Mouse (Mus musculus) heart, embryonic 12.5 days (tissue): ENCODE measurements around the gene Dab1. TPM values are rescaled to one million over a fixed set of nuclear protein-coding genes. Genes with fewer than 3 reads are reported as not detected.

Experiments
- ATAC-seq: fragments of 200-750 bp; cut with Nextera tagmentation; 2 replicates; pipeline ENCODE4 v1.8.0; 2017; ENCODE audit warnings: moderate TSS enrichment, moderate library complexity; ENCODE audit not compliant: insufficient number of reproducible peaks, low FRiP score
- H3K27ac ChIP-seq: fragments of 300-500 bp; sonication (generic); 2 replicates; pipeline ENCODE4 v1.5.1; 2016; ENCODE audit warnings: mild to moderate bottlenecking, moderate library complexity; ENCODE audit not compliant: poor library complexity, severe bottlenecking
- H3K27me3 ChIP-seq: fragments of 300-500 bp; sonication (generic); replicated peaks from 2 replicates; pipeline ENCODE4 v1.6.1; 2016; ENCODE audit warnings: mild to moderate bottlenecking, moderate library complexity
- H3K36me3 ChIP-seq: fragments of 300-500 bp; sonication (generic); 2 replicates; pipeline ENCODE4 v1.6.1; 2016; ENCODE audit warnings: mild to moderate bottlenecking, moderate library complexity
- H3K4me1 ChIP-seq: fragments of 300-500 bp; sonication (generic); replicated peaks from 2 replicates; pipeline ENCODE4 v1.6.1; 2016; ENCODE audit warnings: mild to moderate bottlenecking
- H3K4me2 ChIP-seq: fragments of 300-500 bp; sonication (generic); 2 replicates; pipeline ENCODE4 v1.6.1; 2016; ENCODE audit warnings: mild to moderate bottlenecking, moderate library complexity
- H3K4me3 ChIP-seq: fragments of 300-500 bp; sonication (generic); 2 replicates; pipeline ENCODE4 v1.5.1; 2016; ENCODE audit warnings: mild to moderate bottlenecking
- H3K9ac ChIP-seq: fragments of 300-500 bp; sonication (generic); 2 replicates; pipeline ENCODE4 v1.6.1; 2016; ENCODE audit warnings: mild to moderate bottlenecking, moderate library complexity
- H3K9me3 ChIP-seq: fragments of 300-500 bp; sonication (generic); replicated peaks from 2 replicates; pipeline ENCODE4 v1.6.1; 2016; ENCODE audit warnings: mild to moderate bottlenecking, moderate library complexity
- WGBS: fragments of 180-500 bp; shearing (Covaris S2); methylation state at CpG from one replicate; pipeline ENCODE4 v1.1.7; 2016; 5-methylcytosine and 5-hydroxymethylcytosine counted together
- polyA plus RNA-seq: library from polyadenylated mRNA; unstranded; fragments of >200 nt; fragmentation: Nextera tagmentation; extraction: Ambion mirVana; gene quantifications from 2 replicates; pipeline ENCODE4 v1.2.1, GENCODE M21; 2016

Gene Dab1
- polyA plus RNA-seq, 1 experiment from 2014 or later: 1.0 TPM

DNA sequence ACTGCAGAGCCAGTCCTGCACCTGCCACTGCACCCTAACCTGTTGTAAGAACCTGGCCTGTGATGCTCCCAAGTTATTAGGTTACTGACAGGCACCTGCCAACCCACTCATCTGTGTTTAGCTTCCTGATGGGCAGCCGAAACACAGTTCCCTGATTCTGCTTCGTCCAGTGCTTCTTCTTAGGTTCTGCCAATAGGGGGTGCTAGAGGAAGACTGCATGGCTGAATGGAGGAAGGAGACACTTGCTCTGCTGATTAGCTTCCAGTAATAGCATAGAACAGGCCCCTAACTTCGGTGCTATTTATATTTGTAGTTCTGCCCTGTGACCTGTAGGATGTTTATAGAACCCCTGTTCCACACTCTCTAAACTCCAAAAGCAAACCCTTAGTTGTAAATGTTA is 83.0 kb downstream of the Dab1 start:
- H3K4me3 ChIP-seq: no peak overlapping the region
- no peaks in the 10 kb centered on the region for H3K27me3 ChIP-seq
- H3K4me1 ChIP-seq: no peaks in the 10 kb centered on the region
- H3K27ac ChIP-seq: no peak overlapping the region
- 46% methylated on average over 3 of the region's 3 CpGs for WGBS
- no peaks in the 10 kb centered on the region for H3K36me3 ChIP-seq
- ATAC-seq: no peak
- H3K9me3 ChIP-seq: no peaks in the 10 kb centered on the region
- no peak overlapping the region for H3K9ac ChIP-seq
- no peak overlapping the region for H3K4me2 ChIP-seq

DNA sequence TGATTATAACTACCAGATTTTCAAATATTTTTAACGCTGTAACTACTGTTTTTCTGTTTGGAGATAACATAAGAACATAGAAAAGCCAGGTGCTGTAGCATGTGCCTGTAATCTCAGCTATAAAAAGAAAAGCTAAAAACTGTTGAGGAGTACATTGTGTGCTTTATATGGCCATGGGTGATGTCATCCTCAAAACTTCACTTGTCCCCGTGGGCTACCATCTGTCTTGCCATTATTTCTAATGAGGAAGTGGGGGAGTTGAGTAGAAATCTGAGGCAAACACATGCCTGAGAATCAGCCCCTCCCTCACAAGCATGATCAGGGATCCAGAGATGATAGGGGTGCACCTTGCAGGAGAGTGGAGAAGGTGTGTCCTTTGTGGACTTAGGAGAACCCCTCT is 85.3 kb downstream of the Dab1 start:
- Histone ChIP-seq H3K4me1 (no peaks in the 10 kb centered on the region), H3K9ac (no peak overlapping the region), H3K27ac (no peak overlapping the region), H3K9me3 (no peaks in the 10 kb centered on the region), H3K4me3 (no peak overlapping the region), H3K27me3 (no peaks in the 10 kb centered on the region), H3K4me2 (no peak overlapping the region), H3K36me3 (no peaks in the 10 kb centered on the region)
- no peak for ATAC-seq
- WGBS: 59% methylated on average over 2 of the region's 2 CpGs

GRCm38 (mm10) chr4:103706501-103706900 is 87.3 kb downstream of the Dab1 start:
- WGBS: 71% methylated on average over 4 of the region's 4 CpGs
- Histone ChIP-seq H3K27ac (no peak overlapping the region), H3K36me3 (no peaks in the 10 kb centered on the region), H3K4me1 (no peaks in the 10 kb centered on the region), H3K27me3 (no peaks in the 10 kb centered on the region), H3K9me3 (no peaks in the 10 kb centered on the region), H3K4me3 (no peak overlapping the region), H3K4me2 (no peak overlapping the region), H3K9ac (no peak overlapping the region)
- ATAC-seq: no peak

- WGBS: 56% methylated on average over 1 of the region's 1 CpGs
- Histone ChIP-seq H3K4me3 (no peak overlapping the region), H3K9me3 (no peaks in the 10 kb centered on the region), H3K9ac (no peak overlapping the region), H3K4me2 (no peak overlapping the region), H3K27ac (no peak overlapping the region), H3K27me3 (no peaks in the 10 kb centered on the region), H3K4me1 (no peaks in the 10 kb centered on the region), H3K36me3 (no peaks in the 10 kb centered on the region)
- no peak for ATAC-seq
These were observed 88.0 kb downstream of the Dab1 start for GRCm38 (mm10) chr4:103707140-103707539.

- Histone ChIP-seq H3K4me2 (no peak overlapping the region), H3K9ac (no peak overlapping the region), H3K4me1 (no peaks in the 10 kb centered on the region), H3K27ac (no peak overlapping the region), H3K9me3 (no peaks in the 10 kb centered on the region), H3K4me3 (no peak overlapping the region), H3K27me3 (no peaks in the 10 kb centered on the region), H3K36me3 (no peaks in the 10 kb centered on the region)
- no peak for ATAC-seq
- WGBS: 77% methylated on average over 6 of the region's 6 CpGs
These were observed 92.2 kb downstream of the Dab1 start for GRCm38 (mm10) chr4:103711353-103711752.

GRCm38 (mm10) chr4:103713921-103714320 is 94.8 kb downstream of the Dab1 start:
- no peak for ATAC-seq
- WGBS: 87% methylated on average over 4 of the region's 4 CpGs

DNA sequence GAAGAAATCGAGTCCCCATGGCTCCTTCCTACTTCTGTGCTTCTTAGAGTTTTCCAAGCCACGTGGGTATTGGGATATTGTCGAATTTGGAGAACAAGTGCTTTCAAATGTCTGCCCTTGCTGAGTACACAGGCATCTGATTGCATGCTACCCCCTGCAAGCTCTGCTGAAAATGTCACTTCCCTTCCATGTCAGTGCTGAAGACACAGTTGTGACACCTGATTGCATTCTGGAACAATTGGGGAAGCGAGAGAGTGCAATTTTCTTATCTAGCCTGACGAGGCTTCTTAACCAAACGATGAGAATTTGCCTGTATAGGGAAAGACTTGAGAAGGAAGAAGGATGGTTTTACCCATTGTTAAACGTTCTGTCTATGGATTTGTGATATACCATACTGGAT is 95.8 kb downstream of the Dab1 start:
- H3K4me2 ChIP-seq: no peak overlapping the region
- no peaks in the 10 kb centered on the region for H3K36me3 ChIP-seq
- no peaks in the 10 kb centered on the region for H3K27me3 ChIP-seq
- no peak overlapping the region for H3K27ac ChIP-seq
- H3K4me3 ChIP-seq: no peak overlapping the region
- ATAC-seq: no peak
- no peaks in the 10 kb centered on the region for H3K4me1 ChIP-seq
- WGBS: 58% methylated on average over 7 of the region's 7 CpGs
- H3K9ac ChIP-seq: no peak overlapping the region
- no peaks in the 10 kb centered on the region for H3K9me3 ChIP-seq

More at GRCm38 (mm10) chr4:103713921-103714320, 94.8 kb downstream of the Dab1 start:
- Histone ChIP-seq H3K27me3 (no peaks in the 10 kb centered on the region), H3K4me3 (no peak overlapping the region), H3K4me1 (no peaks in the 10 kb centered on the region), H3K4me2 (no peak overlapping the region), H3K9ac (no peak overlapping the region), H3K9me3 (no peaks in the 10 kb centered on the region), H3K36me3 (no peaks in the 10 kb centered on the region), H3K27ac (no peak overlapping the region)

DNA sequence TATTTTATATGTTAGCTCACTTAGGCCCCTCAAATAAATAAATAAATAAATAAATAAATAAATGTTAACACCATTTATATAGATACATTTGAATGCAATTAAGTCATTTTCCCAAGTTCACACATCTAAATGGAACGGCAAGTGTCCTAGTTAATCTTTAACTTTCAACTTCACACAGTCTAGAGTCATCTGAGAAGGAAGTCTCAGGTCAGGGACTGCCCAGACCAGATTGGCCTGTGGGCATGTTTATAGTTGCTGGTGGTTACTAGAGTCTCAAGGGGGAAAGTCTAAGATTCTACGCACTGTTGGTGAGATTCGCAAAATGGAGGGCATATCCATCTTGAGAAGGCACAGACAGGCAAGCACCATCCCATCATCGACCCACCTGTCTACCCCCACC is 96.4 kb downstream of the Dab1 start:
- Histone ChIP-seq H3K36me3 (no peaks in the 10 kb centered on the region), H3K9ac (no peak overlapping the region), H3K4me3 (no peak overlapping the region), H3K27me3 (no peaks in the 10 kb centered on the region), H3K4me2 (no peak overlapping the region), H3K27ac (no peak overlapping the region), H3K9me3 (no peaks in the 10 kb centered on the region), H3K4me1 (no peaks in the 10 kb centered on the region)
- WGBS: 82% methylated on average over 4 of the region's 4 CpGs
- no peak for ATAC-seq

- no peak overlapping the region for H3K4me3 ChIP-seq
- no peaks in the 10 kb centered on the region for H3K9me3 ChIP-seq
- no peak for ATAC-seq
- no peaks in the 10 kb centered on the region for H3K36me3 ChIP-seq
- H3K27me3 ChIP-seq: no peaks in the 10 kb centered on the region
- WGBS: 79% methylated on average over 1 of the region's 1 CpGs
- no peak overlapping the region for H3K27ac ChIP-seq
- H3K4me2 ChIP-seq: no peak overlapping the region
- no peak overlapping the region for H3K9ac ChIP-seq
- no peaks in the 10 kb centered on the region for H3K4me1 ChIP-seq
These were observed 103.6 kb downstream of the Dab1 start for GRCm38 (mm10) chr4:103722738-103723137.

- no peaks in the 10 kb centered on the region for H3K27me3 ChIP-seq
- H3K9ac ChIP-seq: no peak overlapping the region
- no peak overlapping the region for H3K4me2 ChIP-seq
- no peak overlapping the region for H3K4me3 ChIP-seq
- no peaks in the 10 kb centered on the region for H3K9me3 ChIP-seq
- 88% methylated on average over 2 of the region's 2 CpGs for WGBS
- H3K27ac ChIP-seq: no peak overlapping the region
- no peaks in the 10 kb centered on the region for H3K4me1 ChIP-seq
- no peak for ATAC-seq
- no peaks in the 10 kb centered on the region for H3K36me3 ChIP-seq
These were observed 107.3 kb downstream of the Dab1 start for GRCm38 (mm10) chr4:103726486-103726885.

DNA sequence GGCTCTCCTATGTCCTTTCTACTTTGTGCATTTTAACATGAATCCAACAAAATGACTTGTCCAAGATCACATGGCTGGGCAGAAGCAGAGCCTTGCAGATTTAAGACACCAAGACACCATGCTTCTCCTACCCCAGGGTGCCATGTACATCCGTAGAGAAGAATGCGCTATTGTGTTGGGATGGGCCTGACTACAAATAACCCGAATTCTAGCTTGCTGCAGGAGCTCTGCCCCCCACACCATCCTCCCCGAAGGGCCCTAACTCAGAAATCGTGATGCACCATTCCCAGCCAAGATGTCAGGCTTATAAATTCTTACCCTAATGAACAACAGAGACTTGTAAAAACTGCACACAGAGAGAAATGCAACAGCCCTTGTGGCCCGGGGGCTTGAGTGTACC is 118.0 kb downstream of the Dab1 start:
- Histone ChIP-seq H3K4me1 (no peaks in the 10 kb centered on the region), H3K27me3 (no peaks in the 10 kb centered on the region), H3K4me3 (no peak overlapping the region), H3K4me2 (no peak overlapping the region), H3K9ac (no peak overlapping the region), H3K36me3 (no peaks in the 10 kb centered on the region), H3K27ac (no peak overlapping the region), H3K9me3 (no peaks in the 10 kb centered on the region)
- WGBS: 75% methylated on average over 6 of the region's 6 CpGs
- no peak for ATAC-seq

DNA sequence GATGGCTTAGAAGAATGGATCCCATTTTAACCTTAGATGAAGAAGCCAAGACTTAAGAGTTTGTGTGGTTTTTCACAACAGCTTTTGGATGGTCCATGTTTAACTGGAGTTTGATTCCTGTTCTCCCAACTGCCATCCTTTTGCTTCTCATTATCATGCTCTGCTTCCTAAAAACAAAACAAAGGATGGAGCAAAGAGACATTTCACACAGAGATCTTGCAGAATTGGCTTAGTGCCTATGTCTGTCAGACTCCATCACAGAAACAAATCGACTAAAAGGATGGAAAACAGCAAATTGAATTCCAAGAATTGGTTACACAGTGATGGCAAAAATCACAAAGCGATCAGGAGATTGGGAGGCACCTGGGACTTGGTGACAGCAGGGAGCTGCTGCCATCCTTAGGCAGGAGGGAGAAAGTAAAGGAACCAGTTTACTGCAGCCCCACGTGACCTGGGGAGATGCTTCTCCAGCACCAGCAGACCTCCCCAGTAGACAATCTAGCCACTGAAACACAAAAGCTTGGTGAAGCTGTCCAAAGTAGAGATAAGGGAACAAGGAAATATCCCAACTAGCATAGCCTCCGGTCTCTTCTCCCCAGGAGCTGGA is 132.2 kb downstream of the Dab1 start:
- H3K4me3 ChIP-seq: no peak overlapping the region
- no peak overlapping the region for H3K27ac ChIP-seq
- H3K9me3 ChIP-seq: no peaks in the 10 kb centered on the region
- WGBS: 42% methylated on average over 4 of the region's 4 CpGs
- H3K4me2 ChIP-seq: no peak overlapping the region
- no peak for ATAC-seq
- no peaks in the 10 kb centered on the region for H3K36me3 ChIP-seq
- H3K4me1 ChIP-seq: no peaks in the 10 kb centered on the region
- no peaks in the 10 kb centered on the region for H3K27me3 ChIP-seq
- H3K9ac ChIP-seq: no peak overlapping the region
